Mouse (Mus musculus): ENCODE results near the gene Rpl32. TPM values are rescaled to one million over a fixed set of nuclear protein-coding genes. Genes with fewer than 3 reads are reported as not detected.
"Not testable (repeated sequence)": the region's sequence is repeated elsewhere in the genome, so short reads cannot be mapped to it uniquely, and the experiment has no call there.

Gene Rpl32
- 936 and 1,149 TPM in 2 replicates for polyA plus RNA-seq (2012; rRNA removed)

DNA sequence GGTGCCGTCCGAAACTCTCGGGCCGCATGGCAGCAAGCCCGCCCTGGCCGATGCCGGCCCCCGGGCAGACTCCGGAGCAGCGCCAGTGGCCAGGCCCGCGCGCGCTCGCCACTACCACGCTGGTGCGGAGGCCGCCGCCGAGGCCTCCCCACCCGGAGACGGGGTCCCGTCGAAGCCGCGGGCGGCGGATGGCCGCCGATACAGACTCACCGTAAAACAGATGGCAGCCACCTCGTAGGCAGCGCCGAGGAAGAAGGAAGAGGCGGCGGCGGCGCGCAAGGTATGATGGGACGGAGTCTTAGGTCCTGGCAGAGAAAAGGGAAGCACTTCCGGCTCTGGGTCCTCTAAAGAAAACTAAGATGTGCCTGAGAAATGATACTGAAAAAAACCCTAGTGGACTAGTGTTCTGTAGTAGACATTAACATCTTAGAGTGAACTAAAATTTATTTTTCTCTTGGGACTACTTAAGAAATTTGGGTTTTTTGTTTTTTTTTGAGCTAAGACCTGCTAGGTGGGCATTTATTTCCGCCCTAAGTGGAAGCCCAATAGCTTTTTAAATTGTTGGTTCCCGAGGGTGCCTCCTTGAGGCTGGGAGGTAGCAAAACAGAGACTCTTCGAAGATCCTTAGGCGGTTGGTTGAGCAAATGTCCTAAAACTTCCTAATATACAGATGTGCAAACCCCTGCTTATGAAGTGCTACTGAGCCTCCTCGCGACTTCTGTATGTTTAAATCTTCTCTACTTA, at the start of gene Rpl32:
TSS of gene Rpl32 (minus strand) at position 260 of the 744 bp plus-strand sequence.
- DNase-seq (ENCODE audit: extremely low spot score in 1 of 2, low spot score in 1 of 2) = peak; percentile 69 to 92

DNA sequence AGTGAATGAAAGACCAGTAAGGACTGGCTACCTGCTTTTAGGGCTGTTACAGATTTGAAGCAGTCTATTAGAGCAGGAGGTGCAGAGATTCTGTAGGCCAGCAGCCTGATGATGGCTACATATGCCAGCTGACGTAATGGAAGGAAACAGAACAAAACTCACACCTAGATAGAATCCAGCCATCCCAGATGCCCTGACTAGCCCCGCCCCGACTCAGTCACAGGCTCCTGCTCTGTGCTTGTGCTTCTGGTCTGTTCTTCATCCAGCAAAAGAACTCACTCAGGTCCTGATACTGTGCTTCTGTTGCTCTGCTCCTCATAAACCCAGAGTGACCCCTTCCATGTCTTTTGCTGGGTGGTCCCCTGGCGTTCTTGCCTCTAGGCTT, 47.8 kb upstream of the Rpl32 start:
- DNase-seq (ENCODE audit: extremely low spot score in 1 of 2, low spot score in 1 of 2) = no peak

DNA sequence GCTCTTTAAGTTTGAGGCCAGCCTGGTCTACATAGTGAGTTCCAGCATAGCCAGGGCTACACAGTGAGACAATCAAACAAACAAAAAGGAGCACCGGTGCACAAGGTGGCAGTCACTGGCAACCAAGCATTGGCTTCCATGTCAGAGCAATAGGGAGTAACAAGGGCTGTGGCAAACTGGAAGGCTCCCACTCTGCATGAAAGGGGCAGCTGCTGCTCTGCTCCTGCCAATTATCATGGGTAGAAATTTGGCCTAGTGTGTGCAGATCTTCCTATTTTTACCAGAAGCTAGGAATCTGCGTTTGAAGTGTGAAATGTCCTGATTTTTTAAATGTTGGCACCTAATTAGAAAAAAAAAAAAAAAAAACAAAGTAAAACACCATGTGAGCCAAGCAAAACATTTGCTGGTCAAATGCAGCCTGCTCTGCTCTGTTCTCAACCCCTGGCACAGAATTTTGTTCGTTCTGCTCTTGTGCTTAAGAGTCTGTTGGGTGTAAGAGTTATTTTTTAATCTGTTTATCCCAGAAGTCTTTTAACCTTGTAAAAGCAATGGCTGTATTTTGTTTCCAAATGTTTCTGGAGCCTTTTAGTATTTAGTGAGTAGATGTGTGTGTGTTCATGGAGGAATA, 47.3 kb upstream of the Rpl32 start:
- DNase-seq (ENCODE audit: extremely low spot score in 1 of 2, low spot score in 1 of 2) = no peak

DNA sequence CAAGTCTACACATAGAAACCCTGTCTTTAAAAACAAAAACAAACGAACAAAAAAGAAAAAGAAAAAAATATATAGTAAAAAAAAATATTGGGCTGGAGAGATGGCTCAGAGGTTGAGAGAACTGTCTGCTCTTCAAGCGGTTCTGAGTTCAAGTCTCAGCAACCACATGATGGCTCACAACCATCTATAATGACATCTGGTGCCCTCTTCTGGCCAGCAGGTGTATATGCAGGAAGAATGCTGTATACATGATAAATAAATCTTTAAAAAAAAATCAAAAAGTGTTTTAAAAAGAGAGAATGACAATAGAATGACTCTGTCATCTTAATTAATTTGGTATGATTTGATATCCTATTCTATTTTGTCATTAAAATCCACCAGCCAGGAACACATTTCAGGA, 45.9 kb upstream of the Rpl32 start:
- no peak for DNase-seq (ENCODE audit: extremely low spot score in 1 of 2, low spot score in 1 of 2)

DNA sequence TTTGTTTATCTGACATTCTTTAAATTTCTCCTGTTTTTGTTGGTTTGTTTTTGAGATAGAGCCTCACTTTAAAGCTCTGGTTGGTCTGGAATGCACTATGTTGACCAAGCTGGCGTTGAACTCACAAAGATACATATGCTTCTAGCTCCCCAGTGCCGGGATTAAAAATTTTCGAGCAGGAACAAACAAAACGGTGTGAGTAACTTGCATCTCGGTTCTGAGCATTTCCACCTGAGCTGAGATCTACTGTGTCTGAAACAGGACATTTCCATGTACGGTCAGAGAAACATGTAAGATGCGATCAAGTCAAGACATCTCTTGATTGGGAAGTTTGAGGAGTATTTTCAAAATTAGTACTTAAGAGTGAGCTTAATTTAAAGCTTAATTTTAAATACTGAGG, 45.4 kb upstream of the Rpl32 start:
- no peak for DNase-seq (ENCODE audit: extremely low spot score in 1 of 2, low spot score in 1 of 2)

DNA sequence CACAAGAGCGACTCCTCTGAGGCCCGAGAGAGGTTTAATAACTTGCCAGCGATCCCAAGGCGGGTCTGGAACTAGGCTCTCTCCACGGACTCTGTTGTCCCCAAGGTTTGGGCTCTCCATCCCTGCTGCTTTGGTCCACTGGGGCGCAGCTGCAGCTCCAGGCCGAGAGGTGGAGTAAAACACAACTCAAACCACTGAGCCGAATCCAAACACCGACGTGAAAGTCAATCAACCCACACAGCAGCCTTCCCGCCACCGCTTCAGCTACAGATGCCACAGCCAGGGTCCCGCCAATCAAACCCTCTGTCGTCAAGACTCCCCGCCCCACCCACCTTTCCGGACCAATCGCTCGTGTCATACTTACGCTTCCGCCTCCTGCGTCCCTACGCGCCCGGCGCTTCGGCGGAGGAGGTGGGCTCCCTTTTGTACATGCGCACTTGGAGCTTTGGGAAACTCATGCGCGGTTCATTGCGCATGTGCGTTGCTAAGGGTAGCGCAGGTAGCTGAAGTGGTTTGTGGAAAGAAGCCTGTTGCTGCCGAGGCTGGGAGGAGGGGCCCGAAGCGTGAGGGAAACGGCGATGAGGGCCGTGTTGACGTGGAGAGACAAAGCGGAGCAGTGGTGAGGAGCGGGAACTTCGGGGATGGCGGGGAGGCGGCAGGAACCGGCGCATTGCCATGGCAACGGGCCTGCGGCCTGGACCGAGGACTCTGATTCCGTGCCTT, 44.7 kb upstream of the Rpl32 start, which contains the start of the genes Mbd4 and Ift122:
TSS of gene Mbd4 (minus strand) at position 281 of the 723 bp plus-strand sequence.
TSS of gene Ift122 (plus strand) at position 380 of the 723 bp plus-strand sequence.
- DNase-seq (ENCODE audit: extremely low spot score in 1 of 2, low spot score in 1 of 2) = peak; percentile 98 to 99

DNA sequence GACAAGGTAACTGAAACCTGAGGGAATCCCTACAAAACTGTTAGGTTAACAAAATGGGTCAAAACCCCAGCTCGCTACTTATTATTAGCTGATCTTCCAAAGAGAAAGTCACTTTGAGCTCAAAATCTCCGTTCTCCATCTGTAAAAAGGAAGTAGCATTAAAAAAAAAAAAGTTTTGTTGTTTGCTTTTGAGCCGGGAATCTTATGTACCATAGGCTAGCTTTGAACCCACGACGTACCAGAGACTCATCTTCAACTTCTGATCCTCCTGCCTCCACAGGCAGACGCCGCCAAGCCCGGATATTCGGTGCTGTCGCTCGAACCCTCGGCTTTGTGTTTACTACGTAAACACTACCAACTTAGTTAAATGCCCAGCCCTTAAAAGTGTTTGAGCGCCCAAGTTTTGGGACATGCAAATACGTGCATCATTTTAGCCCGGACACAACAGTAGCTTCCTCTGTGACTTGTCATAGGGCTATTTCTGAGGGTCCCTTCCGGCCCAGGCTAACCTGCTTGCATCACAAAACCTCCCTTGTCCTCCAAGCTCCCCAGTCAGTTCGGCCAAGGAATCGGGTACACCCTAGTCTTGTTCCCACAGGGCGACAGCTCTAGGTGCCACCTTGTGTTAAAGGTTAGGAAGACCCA, 44.0 kb upstream of the Rpl32 start:
- DNase-seq (ENCODE audit: extremely low spot score in 1 of 2, low spot score in 1 of 2) = no peak

DNA sequence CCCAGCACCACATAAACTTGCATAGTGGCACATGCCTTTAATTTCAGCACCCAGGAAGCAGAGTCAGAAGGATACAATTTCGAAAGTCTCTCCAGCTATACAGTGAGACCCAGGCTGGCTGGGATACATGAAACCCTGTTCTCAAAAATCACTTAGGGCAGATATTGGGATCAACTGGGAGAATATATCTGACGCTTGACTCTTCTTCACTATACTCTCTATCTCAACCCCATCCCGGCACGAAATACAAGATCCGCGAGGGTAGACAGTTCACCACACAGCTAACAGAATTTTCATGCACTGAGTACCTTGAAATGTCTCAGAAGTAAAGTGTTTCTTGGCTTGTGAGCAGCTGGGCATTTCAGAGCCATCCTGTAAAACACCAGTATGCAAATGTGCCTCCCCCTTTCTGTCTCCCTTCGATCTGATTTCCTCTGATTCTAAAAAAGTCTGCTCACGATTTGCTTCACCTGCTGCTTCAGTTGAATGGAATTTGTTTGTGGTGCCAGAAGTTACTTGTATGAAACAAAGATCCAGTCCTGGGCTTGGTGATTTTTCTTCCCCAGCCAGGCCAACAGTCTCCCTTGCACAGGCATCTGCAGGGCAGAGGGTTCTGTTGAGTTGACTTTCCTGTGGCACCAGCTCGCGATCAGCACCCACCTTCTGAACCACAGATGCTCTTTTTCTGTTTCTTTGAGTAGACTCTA, 40.2 kb upstream of the Rpl32 start:
- no peak for DNase-seq (ENCODE audit: extremely low spot score in 1 of 2, low spot score in 1 of 2)

DNA sequence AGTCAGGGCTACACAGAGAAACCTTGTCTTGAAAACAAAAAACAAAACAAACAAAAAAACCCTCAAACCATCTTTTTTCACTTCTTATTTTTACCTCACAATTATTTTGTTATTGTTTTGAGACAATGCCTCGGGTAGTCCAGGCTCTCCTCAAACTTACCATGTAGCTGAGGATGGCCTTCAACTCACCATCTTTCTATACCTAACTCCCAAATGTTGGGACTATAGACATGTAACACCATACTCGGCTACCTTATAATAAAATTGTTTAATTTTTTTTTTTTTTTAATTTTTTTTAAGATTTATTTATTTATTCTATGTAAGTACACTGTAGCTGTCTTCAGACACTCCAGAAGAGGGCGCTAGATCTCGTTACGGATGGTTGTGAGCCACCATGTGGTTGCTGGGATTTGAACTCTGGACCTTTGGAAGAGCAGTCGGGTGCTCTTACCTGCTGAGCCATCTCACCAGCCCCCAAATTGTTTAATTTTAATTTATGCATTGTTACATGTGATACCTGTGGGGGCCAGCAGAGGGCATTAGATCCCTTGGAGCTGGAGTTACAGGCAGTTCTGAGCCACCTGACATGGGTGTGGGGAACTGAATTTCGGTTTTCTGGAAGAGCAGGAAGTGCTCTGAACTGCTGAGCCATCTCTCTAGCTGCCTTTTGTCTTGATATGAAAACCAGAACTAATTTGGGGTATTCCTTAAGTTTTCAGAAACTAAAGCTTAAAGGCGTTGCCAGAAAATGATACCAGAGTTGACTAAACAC, 38.3 kb upstream of the Rpl32 start:
- peak; percentile 40 to 83 for DNase-seq (ENCODE audit: extremely low spot score in 1 of 2, low spot score in 1 of 2)

DNA sequence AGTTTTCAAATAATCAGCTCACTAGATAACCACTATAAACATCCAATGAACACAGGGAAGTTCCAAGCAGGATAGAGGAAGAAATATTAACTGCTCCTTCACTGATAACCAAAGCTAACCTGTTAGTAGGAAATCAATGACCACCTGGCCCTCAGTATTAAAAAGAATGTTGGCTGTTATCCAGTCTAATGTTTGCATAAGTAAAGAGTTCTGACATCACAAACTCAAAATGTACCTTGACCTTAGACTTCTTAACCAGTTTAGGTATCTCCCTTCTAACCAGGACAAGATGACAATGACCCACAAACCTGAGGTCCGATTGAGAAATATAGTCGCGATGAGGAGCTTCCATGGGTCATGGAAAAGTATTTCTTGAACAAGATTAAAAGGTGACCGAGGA, 36.5 kb upstream of the Rpl32 start:
- DNase-seq (ENCODE audit: extremely low spot score in 1 of 2, low spot score in 1 of 2) = no peak

DNA sequence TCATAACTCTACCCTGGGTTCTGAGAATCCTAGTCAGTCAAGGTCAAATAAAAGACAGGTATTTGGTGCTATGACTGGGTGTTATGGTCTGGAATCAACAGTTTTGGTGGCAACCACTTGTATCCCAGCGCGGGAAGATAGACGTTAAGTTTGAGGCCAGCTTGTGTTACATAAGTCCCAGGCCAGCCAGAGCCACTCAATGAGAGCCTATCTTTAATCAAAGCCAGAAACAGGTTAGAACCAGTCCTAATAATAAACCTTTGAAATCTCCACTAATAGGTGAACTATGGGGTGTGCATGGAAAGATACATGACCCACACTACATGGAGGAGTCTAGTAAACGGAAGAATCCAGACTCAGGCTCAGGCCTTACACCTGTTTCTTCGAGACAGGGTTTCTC, 30.2 kb upstream of the Rpl32 start:
- DNase-seq (ENCODE audit: extremely low spot score in 1 of 2, low spot score in 1 of 2) = no peak

DNA sequence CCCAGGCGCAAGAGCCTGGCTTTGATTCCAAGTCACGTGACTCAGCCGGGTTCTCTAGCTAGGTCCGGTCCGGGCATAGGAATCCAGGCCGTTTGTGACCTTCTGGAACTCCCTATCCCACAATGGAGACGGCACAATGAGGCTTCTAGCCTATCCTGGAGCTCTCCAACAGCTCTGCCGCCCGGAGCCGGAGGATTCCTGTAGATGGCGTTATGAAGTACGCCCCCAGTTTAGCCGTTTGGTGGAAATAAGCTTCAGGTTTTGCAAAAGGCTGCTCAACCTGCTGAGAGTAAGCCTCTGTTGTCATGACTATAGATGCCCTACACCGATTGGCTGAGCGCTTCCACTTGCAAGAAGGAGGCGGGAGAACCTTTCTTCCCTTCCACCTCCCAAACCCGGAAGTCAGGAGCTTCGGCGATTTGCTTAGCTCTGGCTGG, 29.6 kb upstream of the Rpl32 start, which contains the start of gene Efcab12:
TSS of gene Efcab12 (minus strand) at position 252 of the 437 bp plus-strand sequence.
- DNase-seq (ENCODE audit: extremely low spot score in 1 of 2, low spot score in 1 of 2) = peak; percentile 60 to 85

DNA sequence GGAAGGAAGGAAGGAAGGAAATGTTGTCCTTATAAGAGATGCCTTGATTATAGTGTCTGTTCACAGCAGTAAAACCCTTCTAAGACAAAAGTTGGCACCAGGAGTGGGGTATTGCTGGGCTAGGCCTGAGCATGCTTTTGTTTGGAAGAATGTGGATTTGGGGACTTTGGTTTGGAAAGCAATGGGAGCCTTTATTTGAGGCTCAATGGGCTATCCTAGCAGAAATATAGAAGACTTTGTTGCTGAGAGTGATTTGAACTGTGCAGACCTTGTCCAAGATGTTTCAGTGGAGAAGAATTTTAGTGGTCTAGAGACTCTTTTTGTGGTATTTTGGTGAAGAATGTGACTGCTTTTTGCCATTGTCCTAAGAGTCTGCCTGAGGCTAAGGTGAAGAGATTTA, 25.3 kb upstream of the Rpl32 start:
- DNase-seq (ENCODE audit: extremely low spot score in 1 of 2, low spot score in 1 of 2) = no peak

DNA sequence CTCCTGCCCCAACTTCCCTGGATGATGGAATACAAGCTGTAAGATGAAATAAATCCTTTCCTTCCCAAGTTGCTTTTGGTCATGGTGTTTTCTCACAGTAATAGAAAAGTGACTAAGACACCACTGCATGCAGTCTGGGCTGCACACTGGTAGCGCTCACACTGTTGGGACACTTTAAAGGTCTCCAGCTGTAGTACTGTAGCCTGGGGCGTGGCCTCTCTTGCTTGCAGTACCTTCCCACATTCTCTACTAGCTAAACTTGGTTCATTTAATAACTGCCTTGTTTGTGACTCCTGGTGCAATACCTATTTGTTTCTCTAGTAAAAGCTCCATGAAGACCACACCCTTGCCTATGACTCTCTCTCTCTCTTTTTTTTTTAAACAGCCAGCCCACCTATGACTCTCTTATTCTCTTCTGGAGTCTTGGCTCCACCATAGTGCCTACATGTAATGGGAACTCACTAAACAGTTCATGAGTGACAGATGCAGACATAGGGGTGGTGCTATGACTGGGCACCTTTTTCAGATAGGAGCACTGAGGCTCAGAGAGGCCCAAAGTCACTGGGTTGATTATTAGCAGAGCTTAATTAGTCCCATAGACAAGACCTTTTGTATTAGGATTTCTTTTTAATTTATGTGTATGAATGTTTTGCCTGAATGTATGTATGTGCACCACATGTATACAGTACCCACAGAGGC, 23.8 kb upstream of the Rpl32 start:
- no peak for DNase-seq (ENCODE audit: extremely low spot score in 1 of 2, low spot score in 1 of 2)

DNA sequence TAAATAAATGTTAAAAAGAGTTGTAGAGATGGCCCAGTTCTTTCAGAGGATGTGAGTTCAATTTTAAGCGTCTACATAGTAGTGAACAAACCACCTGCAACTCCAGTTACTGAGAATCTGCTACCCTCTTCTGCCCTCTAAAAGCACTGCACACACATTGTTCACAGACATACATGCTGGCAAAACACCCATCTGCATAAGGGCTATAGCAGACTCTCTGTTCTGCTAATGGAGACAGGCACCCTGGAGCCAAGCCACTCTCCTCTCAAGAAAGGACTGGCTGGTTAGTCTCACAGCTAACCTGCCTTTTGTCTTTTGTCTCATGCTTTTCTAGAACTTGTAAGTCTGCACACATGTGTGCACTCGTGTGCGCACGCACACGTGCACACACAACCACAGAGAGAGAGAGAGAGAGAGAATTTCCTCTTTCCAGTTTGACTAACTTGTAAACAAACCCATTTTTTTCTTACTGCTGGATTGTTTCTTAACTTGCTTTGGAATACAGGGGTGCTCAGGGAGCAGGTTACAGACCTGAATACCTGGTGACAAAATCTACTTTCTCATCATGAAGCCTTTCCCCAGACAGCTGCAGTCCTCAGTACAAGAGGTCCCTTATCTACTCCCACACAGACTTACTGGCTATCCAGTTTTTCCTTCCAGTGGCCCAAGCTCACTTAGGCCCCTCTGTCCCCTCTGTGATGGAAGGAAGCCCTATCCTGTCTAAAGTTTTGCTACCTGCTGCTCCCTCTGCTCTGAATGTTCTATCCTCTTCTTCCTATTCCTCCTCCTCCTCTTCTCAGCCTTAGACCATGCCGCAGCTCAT, 22.4 kb upstream of the Rpl32 start:
- DNase-seq (ENCODE audit: extremely low spot score in 1 of 2, low spot score in 1 of 2) = no peak

DNA sequence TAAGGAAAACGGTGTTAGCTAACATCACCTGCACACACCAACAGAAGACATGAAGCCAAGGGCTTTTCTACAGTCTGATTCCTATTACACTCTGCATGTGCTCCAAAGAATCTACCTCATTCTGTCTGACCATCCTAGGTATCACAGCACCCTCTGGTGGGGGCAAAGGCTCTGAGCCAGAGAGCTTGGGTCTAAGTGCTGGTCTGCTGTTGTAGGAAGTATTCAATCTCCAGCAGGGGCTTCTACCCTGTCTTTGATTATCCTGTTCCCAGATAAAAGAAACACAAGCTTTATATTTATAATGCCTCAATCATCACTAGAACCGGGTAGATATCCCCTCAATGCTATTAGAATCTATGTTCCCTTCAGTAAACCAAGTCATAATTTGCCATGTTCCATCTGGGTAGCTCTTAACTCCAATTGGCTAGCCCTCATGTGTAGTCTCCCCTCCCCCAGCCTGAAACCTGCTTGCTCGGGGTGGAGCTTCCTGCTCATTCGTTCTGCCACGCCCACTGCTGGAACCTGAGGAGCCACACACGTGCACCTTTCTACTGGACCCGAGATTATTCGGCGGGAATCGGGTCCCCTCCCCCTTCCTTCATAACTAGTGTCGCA, 15.4 kb upstream of the Rpl32 start:
- DNase-seq (ENCODE audit: extremely low spot score in 1 of 2, low spot score in 1 of 2) = not testable (repeated sequence)

DNA sequence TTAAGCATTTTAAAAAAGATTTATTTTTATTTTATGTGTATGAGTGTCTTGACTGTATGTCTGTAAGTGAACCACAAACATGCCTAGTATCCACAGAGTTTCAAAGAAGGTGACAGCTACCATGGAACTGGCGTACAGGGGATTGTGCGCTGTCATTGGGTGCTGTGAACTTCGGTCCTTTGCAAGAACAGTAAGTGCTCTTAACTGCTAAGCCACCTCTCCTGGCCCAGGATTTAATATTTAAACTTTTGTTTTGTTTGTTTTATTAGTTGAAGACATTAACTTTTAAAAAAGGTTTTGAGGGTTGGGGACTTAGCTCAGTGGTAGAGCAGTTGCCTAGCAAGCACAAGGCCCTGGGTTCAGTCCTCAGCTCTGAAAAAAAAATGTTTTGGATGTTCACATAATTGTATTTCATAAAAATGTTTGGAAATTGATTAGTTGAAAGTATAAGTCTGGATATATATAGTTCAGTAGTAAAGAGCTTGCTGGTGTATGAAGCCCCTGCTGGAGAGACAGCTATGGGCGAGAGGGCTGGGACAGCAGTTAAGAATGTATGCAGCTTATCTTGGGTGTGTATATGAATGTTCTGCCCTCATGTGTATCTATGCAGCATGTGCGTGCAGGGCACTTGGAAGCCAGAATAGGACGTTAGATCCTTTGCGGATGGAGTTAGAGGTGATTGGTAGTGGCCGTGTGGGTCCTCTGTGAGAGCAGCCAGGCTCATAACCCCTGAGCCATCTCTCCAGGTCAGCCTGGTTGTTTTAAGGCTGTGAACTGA, 12.9 kb upstream of the Rpl32 start:
- DNase-seq (ENCODE audit: extremely low spot score in 1 of 2, low spot score in 1 of 2) = no peak
